In genomic region chr3:104638403-104638779, GRCm38 (mm10) we compare ENCODE assay signal across 8 mouse cellular contexts. TPM values are rescaled to one million over a fixed set of nuclear protein-coding genes. Genes with fewer than 3 reads are reported as not detected.
A peak's percentile ranks its signal among the peaks of the same experiment; 100 is the strongest.
DNase-seq lines count a peak whose midpoint lies in the region; ATAC-seq lines count a peak whose summit lies in the region.

Gene Slc16a1, plus strand, starts transcription at chr3:104638668.

- ATAC-seq in common myeloid progenitor, adult 5-6 weeks (replicated peaks; ENCODE audit: low read depth, poor library complexity, severe bottlenecking): peak; percentile 79
- ATAC-seq in megakaryocyte progenitor cell, adult 5-6 weeks (replicated peaks; ENCODE audit: poor library complexity): peak; percentile 79

- DNase-seq in ZHBTc4 (ENCODE audit: low read depth, low spot score): peak; percentile 96
- DNase-seq in gastrocnemius, adult 8-10 months (ENCODE audit: low spot score in 2 of 2): peak; percentile 82 to 88
- DNase-seq in induced T-regulatory cell, adult 2 months (ENCODE audit: low read depth): peak; percentile 91
- peak; percentile 77 to 90 for DNase-seq in left cerebral cortex, adult 9 months (ENCODE audit: low spot score in 2 of 2)
- peak; percentile 88 for DNase-seq in right cerebral cortex, postnatal 14 days
- peak; percentile 72 to 86 for DNase-seq in urinary bladder, postnatal 36 days (ENCODE audit: low spot score in 2 of 2)

RNA-seq across cellular contexts. Expression of gene Slc16a1, which starts in this region (rescaled TPM):
- total RNA-seq in common myeloid progenitor, adult 5-6 weeks (2017): 82.4 and 85.1 TPM in 2 replicates
- 10 to 100 TPM; 22.5 to 27.1 (median 24.3) TPM for total RNA-seq in gastrocnemius, adult 8-10 months (2022)
- total RNA-seq in megakaryocyte progenitor cell, adult 5-6 weeks (2015): 59.7 and 60.3 TPM in 2 replicates
- 92.8 and 104 TPM in 2 replicates for total RNA-seq in megakaryocyte progenitor cell, adult 5-6 weeks (2017)

Comparison
In these comparisons a context has a peak if more than half of its experiments do, and no peak if none do; other contexts are left out.
1. Peak in every context shown above with its lines: DNase-seq and ATAC-seq.